Mouse (Mus musculus) limb, embryonic 12.5 days (tissue): Measurements from ENCODE around the gene Olfr1411. TPM values are rescaled to one million over a fixed set of nuclear protein-coding genes. Genes with fewer than 3 reads are reported as not detected.

Experiments
- ATAC-seq: fragments of 200-750 bp; cut with Nextera tagmentation; 2 replicates; pipeline ENCODE4 v1.8.0; 2017; ENCODE audit warnings: low read depth, moderate TSS enrichment; ENCODE audit not compliant: insufficient number of reproducible peaks, insufficient read depth, low FRiP score, low TSS enrichment
- H3K27ac ChIP-seq: fragments of 300-500 bp; sonication (generic); 2 replicates; pipeline ENCODE4 v1.5.1; 2016; ENCODE audit warnings: mild to moderate bottlenecking, moderate library complexity
- H3K27me3 ChIP-seq: fragments of 300-500 bp; sonication (generic); 2 replicates; pipeline ENCODE4 v1.6.1; 2016; ENCODE audit warnings: mild to moderate bottlenecking, moderate library complexity
- H3K36me3 ChIP-seq: fragments of 300-500 bp; sonication (generic); 2 replicates; pipeline ENCODE4 v1.6.1; 2016; ENCODE audit warnings: mild to moderate bottlenecking, moderate library complexity
- H3K4me1 ChIP-seq: fragments of 300-500 bp; sonication (generic); replicated peaks from 2 replicates; pipeline ENCODE4 v1.6.1; 2016
- H3K4me2 ChIP-seq: fragments of 300-500 bp; sonication (generic); 2 replicates; pipeline ENCODE4 v1.6.1; 2016; ENCODE audit warnings: mild to moderate bottlenecking, moderate library complexity
- H3K4me3 ChIP-seq: fragments of 300-500 bp; sonication (generic); replicated peaks from 2 replicates; pipeline ENCODE4 v1.5.1; 2016; ENCODE audit warnings: mild to moderate bottlenecking
- H3K9ac ChIP-seq: fragments of 300-500 bp; sonication (generic); replicated peaks from 2 replicates; pipeline ENCODE4 v1.6.1; 2016; ENCODE audit warnings: mild to moderate bottlenecking, moderate library complexity
- H3K9me3 ChIP-seq: fragments of 300-500 bp; sonication (generic); 2 replicates; pipeline ENCODE4 v1.6.1; 2016; ENCODE audit warnings: mild to moderate bottlenecking, moderate library complexity
- WGBS: fragments of 180-500 bp; shearing (Covaris S2); methylation state at CpG from one replicate; pipeline ENCODE4 v1.1.7; 2016; 5-methylcytosine and 5-hydroxymethylcytosine counted together
- polyA plus RNA-seq: library from polyadenylated mRNA; unstranded; fragments of >200 nt; fragmentation: Nextera tagmentation; extraction: Ambion mirVana; gene quantifications from 2 replicates; pipeline ENCODE4 v1.2.1, GENCODE M21; 2016

Gene Olfr1411
- polyA plus RNA-seq, 1 experiment from 2014 or later, result not detected

- Histone ChIP-seq H3K9me3 (no peaks in the 10 kb centered on the region), H3K9ac (no peak overlapping the region), H3K4me3 (no peak overlapping the region), H3K36me3 (no peaks in the 10 kb centered on the region), H3K27ac (no peak overlapping the region), H3K4me2 (no peak overlapping the region), H3K4me1 (no peaks in the 10 kb centered on the region), H3K27me3 (peaks cover 12% of the 10 kb centered on the region; the same call in 1 of the 2 replicates)
- no peak for ATAC-seq
- 73% methylated on average over 4 of the region's 4 CpGs for WGBS
Observed at GRCm38 (mm10) chr1:92618360-92618759, 24.1 kb downstream of the Olfr1411 start.

- Histone ChIP-seq H3K4me3 (no peak overlapping the region), H3K4me1 (no peaks in the 10 kb centered on the region), H3K27me3 (no peaks in the 10 kb centered on the region), H3K4me2 (no peak overlapping the region), H3K9me3 (no peaks in the 10 kb centered on the region), H3K27ac (no peak overlapping the region), H3K9ac (no peak overlapping the region), H3K36me3 (no peaks in the 10 kb centered on the region)
- no peak for ATAC-seq
- WGBS, result 73% methylated on average over 4 of the region's 4 CpGs
Observed at GRCm38 (mm10) chr1:92628227-92628626, 34.0 kb downstream of the Olfr1411 start.

GRCm38 (mm10) chr1:92632196-92632595, 38.0 kb downstream of the Olfr1411 start:
- H3K9ac ChIP-seq, result no peak overlapping the region
- H3K4me2 ChIP-seq, result no peak overlapping the region
- H3K4me1 ChIP-seq, result no peaks in the 10 kb centered on the region
- no peaks in the 10 kb centered on the region for H3K27me3 ChIP-seq
- peaks cover 22% of the 10 kb centered on the region for H3K36me3 ChIP-seq
- no peak for ATAC-seq
- no peaks in the 10 kb centered on the region for H3K9me3 ChIP-seq
- WGBS, result 68% methylated on average over 5 of the region's 5 CpGs
- no peak overlapping the region for H3K4me3 ChIP-seq
- no peak overlapping the region for H3K27ac ChIP-seq

GRCm38 (mm10) chr1:92632948-92633347, 38.7 kb downstream of the Olfr1411 start:
- Histone ChIP-seq H3K27ac (no peak overlapping the region), H3K4me1 (no peaks in the 10 kb centered on the region), H3K4me3 (no peak overlapping the region), H3K36me3 (peaks cover 30% of the 10 kb centered on the region), H3K9me3 (no peaks in the 10 kb centered on the region), H3K9ac (no peak overlapping the region), H3K4me2 (no peak overlapping the region), H3K27me3 (no peaks in the 10 kb centered on the region)
- ATAC-seq, result no peak
- WGBS, result 68% methylated on average over 6 of the region's 6 CpGs

GRCm38 (mm10) chr1:92633726-92634125, 39.5 kb downstream of the Olfr1411 start:
- no peak for ATAC-seq

GRCm38 (mm10) chr1:92634569-92634968, 40.4 kb downstream of the Olfr1411 start:
- Histone ChIP-seq H3K9ac (no peak overlapping the region), H3K27ac (peak overlapping the region; percentile 66; the same call in 1 of the 2 replicates), H3K9me3 (no peaks in the 10 kb centered on the region), H3K4me2 (no peak overlapping the region), H3K4me3 (no peak overlapping the region), H3K4me1 (no peaks in the 10 kb centered on the region), H3K36me3 (peaks cover 46% of the 10 kb centered on the region), H3K27me3 (no peaks in the 10 kb centered on the region)
- no peak for ATAC-seq
- WGBS, result 67% methylated on average over 1 of the region's 1 CpGs

More at GRCm38 (mm10) chr1:92633726-92634125, 39.5 kb downstream of the Olfr1411 start:
- no peak overlapping the region; the same call in 1 of the 2 replicates for H3K9ac ChIP-seq
- H3K27ac ChIP-seq, result peak overlapping the region; percentile 41; the same call in 1 of the 2 replicates
- no peaks in the 10 kb centered on the region for H3K4me1 ChIP-seq
- no peak overlapping the region for H3K4me3 ChIP-seq
- WGBS, result 81% methylated on average over 8 of the region's 8 CpGs
- H3K4me2 ChIP-seq, result no peak overlapping the region
- no peaks in the 10 kb centered on the region for H3K9me3 ChIP-seq
- H3K27me3 ChIP-seq, result no peaks in the 10 kb centered on the region
- peaks cover 37% of the 10 kb centered on the region for H3K36me3 ChIP-seq

- Histone ChIP-seq H3K4me3 (no peak overlapping the region), H3K4me2 (no peak overlapping the region), H3K27ac (peak overlapping the region; percentile 66; the same call in 1 of the 2 replicates), H3K9ac (no peak overlapping the region), H3K27me3 (no peaks in the 10 kb centered on the region), H3K9me3 (no peaks in the 10 kb centered on the region), H3K4me1 (peaks cover 2% of the 10 kb centered on the region), H3K36me3 (peaks cover 47% of the 10 kb centered on the region)
- ATAC-seq, result no peak
- 88% methylated on average over 4 of the region's 4 CpGs for WGBS
Observed at GRCm38 (mm10) chr1:92634976-92635599, 40.9 kb downstream of the Olfr1411 start.

GRCm38 (mm10) chr1:92636015-92636414, 41.8 kb downstream of the Olfr1411 start:
- Histone ChIP-seq H3K27me3 (no peaks in the 10 kb centered on the region), H3K4me2 (no peak overlapping the region), H3K36me3 (peaks cover 47% of the 10 kb centered on the region), H3K27ac (no peak overlapping the region), H3K4me3 (no peak overlapping the region), H3K9me3 (no peaks in the 10 kb centered on the region), H3K9ac (no peak overlapping the region), H3K4me1 (peaks cover 11% of the 10 kb centered on the region)
- ATAC-seq, result no peak
- 88% methylated on average over 8 of the region's 8 CpGs for WGBS

- no peak overlapping the region for H3K27ac ChIP-seq
- H3K36me3 ChIP-seq, result peaks cover 47% of the 10 kb centered on the region
- peaks cover 14% of the 10 kb centered on the region for H3K4me1 ChIP-seq
- no peak overlapping the region for H3K4me3 ChIP-seq
- no peak overlapping the region for H3K4me2 ChIP-seq
- ATAC-seq, result no peak
- WGBS, result 93% methylated on average over 11 of the region's 11 CpGs
- H3K27me3 ChIP-seq, result no peaks in the 10 kb centered on the region
- H3K9me3 ChIP-seq, result no peaks in the 10 kb centered on the region
- H3K9ac ChIP-seq, result no peak overlapping the region
Observed at GRCm38 (mm10) chr1:92636676-92637075, 42.5 kb downstream of the Olfr1411 start.

- H3K4me2 ChIP-seq, result no peak overlapping the region
- no peaks in the 10 kb centered on the region for H3K27me3 ChIP-seq
- H3K36me3 ChIP-seq, result peaks cover 47% of the 10 kb centered on the region
- peaks cover 18% of the 10 kb centered on the region for H3K4me1 ChIP-seq
- no peak overlapping the region for H3K27ac ChIP-seq
- H3K4me3 ChIP-seq, result no peak overlapping the region
- ATAC-seq, result no peak
- no peaks in the 10 kb centered on the region for H3K9me3 ChIP-seq
- 93% methylated on average over 15 of the region's 15 CpGs for WGBS
- no peak overlapping the region for H3K9ac ChIP-seq
Observed at GRCm38 (mm10) chr1:92637501-92638172, 43.4 kb downstream of the Olfr1411 start.

GRCm38 (mm10) chr1:92638181-92638580, 44.0 kb downstream of the Olfr1411 start:
- ATAC-seq, result no peak
- H3K4me3 ChIP-seq, result no peak overlapping the region
- no peak overlapping the region for H3K4me2 ChIP-seq
- no peaks in the 10 kb centered on the region for H3K9me3 ChIP-seq
- H3K9ac ChIP-seq, result no peak overlapping the region
- H3K27ac ChIP-seq, result no peak overlapping the region
- H3K36me3 ChIP-seq, result peaks cover 47% of the 10 kb centered on the region
- WGBS, result 94% methylated on average over 3 of the region's 3 CpGs
- no peaks in the 10 kb centered on the region for H3K27me3 ChIP-seq
- H3K4me1 ChIP-seq, result peaks cover 18% of the 10 kb centered on the region
